Mouse (Mus musculus) neural tube, embryonic 13.5 days (tissue): ENCODE measurements around the gene Gtf2f2. TPM values are rescaled to one million over a fixed set of nuclear protein-coding genes. Genes with fewer than 3 reads are reported as not detected.
A peak's percentile ranks its signal among the peaks of the same experiment; 100 is the strongest.
"Not testable (repeated sequence)": the region's sequence is repeated elsewhere in the genome, so short reads cannot be mapped to it uniquely, and the experiment has no call there.

Experiments
- ATAC-seq: fragments of 200-750 bp; cut with Nextera tagmentation; 2 replicates; pipeline ENCODE4 v1.8.0; 2017; ENCODE audit warnings: low read depth, mild to moderate bottlenecking, moderate TSS enrichment, moderate library complexity
- H3K27ac ChIP-seq: fragments of 300-500 bp; sonication (generic); replicated peaks from 2 replicates; pipeline ENCODE4 v1.5.1; 2015; ENCODE audit warnings: moderate library complexity, mild to moderate bottlenecking, inconsistent platforms
- H3K27me3 ChIP-seq: fragments of 300-500 bp; sonication (generic); 2 replicates; pipeline ENCODE4 v1.6.1; 2015; ENCODE audit warnings: mild to moderate bottlenecking, inconsistent platforms
- H3K36me3 ChIP-seq: fragments of 300-500 bp; sonication (generic); 2 replicates; pipeline ENCODE4 v1.6.1; 2015; ENCODE audit warnings: mild to moderate bottlenecking, inconsistent platforms
- H3K4me1 ChIP-seq: fragments of 300-500 bp; sonication (generic); replicated peaks from 2 replicates; pipeline ENCODE4 v1.6.1; 2015; ENCODE audit warnings: inconsistent platforms
- H3K4me2 ChIP-seq: fragments of 300-500 bp; sonication (generic); 2 replicates; pipeline ENCODE4 v1.6.1; 2015; ENCODE audit warnings: inconsistent platforms, mild to moderate bottlenecking, moderate library complexity
- H3K4me3 ChIP-seq: fragments of 300-500 bp; sonication (generic); 2 replicates; pipeline ENCODE4 v1.5.1; 2015; ENCODE audit warnings: mild to moderate bottlenecking, inconsistent platforms
- H3K9ac ChIP-seq: fragments of 300-500 bp; sonication (generic); 2 replicates; pipeline ENCODE4 v1.6.1; 2015; ENCODE audit warnings: moderate library complexity, mild to moderate bottlenecking, inconsistent platforms
- H3K9me3 ChIP-seq: fragments of 300-500 bp; sonication (generic); 2 replicates; pipeline ENCODE4 v1.6.1; 2016; ENCODE audit warnings: inconsistent platforms
- WGBS: fragments of 180-500 bp; shearing (Covaris S2); methylation state at CpG from one replicate; pipeline ENCODE4 v1.1.7; 2015; 5-methylcytosine and 5-hydroxymethylcytosine counted together
- polyA plus RNA-seq: library from polyadenylated mRNA; unstranded; fragments of >200 nt; fragmentation: Nextera tagmentation; extraction: Ambion mirVana; gene quantifications from 2 replicates; pipeline ENCODE4 v1.2.1, GENCODE M21; 2015

The Gtf2f2 gene
- polyA plus RNA-seq, 1 experiment from 2014 or later: 40.1 TPM

GRCm38 (mm10) chr14:75947674-75948073, 63.0 kb downstream of the Gtf2f2 start:
- Histone ChIP-seq H3K4me1 (peaks cover 4% of the 10 kb centered on the region; the same call in 1 of the 2 replicates), H3K27ac (no peak overlapping the region), H3K4me3 (no peak overlapping the region), H3K27me3 (no peaks in the 10 kb centered on the region), H3K36me3 (no peaks in the 10 kb centered on the region), H3K9me3 (no peaks in the 10 kb centered on the region), H3K9ac (no peak overlapping the region), H3K4me2 (no peak overlapping the region)
- ATAC-seq: no peak
- 58% methylated on average over 3 of the region's 3 CpGs for WGBS

- H3K9me3 ChIP-seq: no peaks in the 10 kb centered on the region
- no peak overlapping the region for H3K27ac ChIP-seq
- no peak for ATAC-seq
- H3K4me2 ChIP-seq: no peak overlapping the region
- no peak overlapping the region for H3K9ac ChIP-seq
- no peaks in the 10 kb centered on the region for H3K36me3 ChIP-seq
- no peaks in the 10 kb centered on the region; the same call in 1 of the 2 replicates for H3K4me1 ChIP-seq
- no peak overlapping the region for H3K4me3 ChIP-seq
- H3K27me3 ChIP-seq: no peaks in the 10 kb centered on the region
- 95% methylated on average over 3 of the region's 3 CpGs for WGBS
These were observed 68.3 kb downstream of the Gtf2f2 start for GRCm38 (mm10) chr14:75942365-75942764.

- no peak for ATAC-seq
- 96% methylated on average over 1 of the region's 1 CpGs for WGBS
These were observed 69.2 kb downstream of the Gtf2f2 start for GRCm38 (mm10) chr14:75941500-75941899.

GRCm38 (mm10) chr14:75937714-75938113, 73.0 kb downstream of the Gtf2f2 start:
- Histone ChIP-seq H3K9ac (no peak overlapping the region), H3K9me3 (no peaks in the 10 kb centered on the region), H3K27me3 (no peaks in the 10 kb centered on the region), H3K4me1 (no peaks in the 10 kb centered on the region), H3K4me2 (no peak overlapping the region), H3K27ac (no peak overlapping the region), H3K36me3 (no peaks in the 10 kb centered on the region), H3K4me3 (no peak overlapping the region)
- 57% methylated on average over 1 of the region's 1 CpGs for WGBS
- no peak for ATAC-seq

More at GRCm38 (mm10) chr14:75941500-75941899, 69.2 kb downstream of the Gtf2f2 start:
- Histone ChIP-seq H3K4me1 (no peaks in the 10 kb centered on the region), H3K36me3 (no peaks in the 10 kb centered on the region), H3K4me3 (no peak overlapping the region), H3K9ac (no peak overlapping the region), H3K27me3 (no peaks in the 10 kb centered on the region), H3K9me3 (no peaks in the 10 kb centered on the region), H3K27ac (no peak overlapping the region), H3K4me2 (no peak overlapping the region)

GRCm38 (mm10) chr14:75934359-75934758, 76.3 kb downstream of the Gtf2f2 start:
- WGBS: 84% methylated on average over 2 of the region's 2 CpGs
- ATAC-seq: no peak
- Histone ChIP-seq H3K4me3 (no peak overlapping the region), H3K36me3 (no peaks in the 10 kb centered on the region), H3K9me3 (no peaks in the 10 kb centered on the region), H3K9ac (no peak overlapping the region), H3K4me1 (no peaks in the 10 kb centered on the region), H3K27me3 (no peaks in the 10 kb centered on the region), H3K4me2 (no peak overlapping the region), H3K27ac (no peak overlapping the region)

DNA sequence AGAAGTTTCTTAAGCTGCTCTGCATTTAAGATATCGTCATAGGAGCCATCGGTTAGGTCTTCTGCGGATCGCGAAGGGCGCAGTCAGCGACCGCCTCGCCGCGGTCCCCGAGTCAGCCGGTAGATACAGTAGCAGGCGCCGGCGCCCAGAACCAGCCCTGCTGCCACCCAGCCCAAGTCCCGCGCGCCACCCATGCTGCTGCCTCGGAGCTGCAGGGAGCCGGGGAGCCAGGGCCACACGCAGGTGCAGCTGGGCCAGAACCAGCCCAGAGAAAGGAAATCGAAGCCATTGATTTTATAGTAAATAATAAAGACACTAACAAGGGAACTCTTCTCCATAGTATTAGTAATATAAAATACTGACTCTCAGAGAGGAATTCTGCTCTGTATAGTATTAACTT, 79.4 kb downstream of the Gtf2f2 start:
- 95% methylated on average over 23 of the region's 23 CpGs for WGBS
- Histone ChIP-seq H3K9ac (no peak overlapping the region), H3K36me3 (no peaks in the 10 kb centered on the region), H3K9me3 (no peaks in the 10 kb centered on the region), H3K27me3 (no peaks in the 10 kb centered on the region), H3K4me1 (no peaks in the 10 kb centered on the region), H3K4me2 (no peak overlapping the region), H3K4me3 (no peak overlapping the region), H3K27ac (no peak overlapping the region)
- no peak for ATAC-seq

- H3K4me3 ChIP-seq, H3K36me3 ChIP-seq, H3K9me3 ChIP-seq, H3K4me2 ChIP-seq, H3K4me1 ChIP-seq, H3K9ac ChIP-seq, ATAC-seq, H3K27me3 ChIP-seq, H3K27ac ChIP-seq: not testable (repeated sequence)
- WGBS: 93% methylated on average over 8 of the region's 8 CpGs
These were observed 81.0 kb downstream of the Gtf2f2 start for GRCm38 (mm10) chr14:75929713-75930112.

DNA sequence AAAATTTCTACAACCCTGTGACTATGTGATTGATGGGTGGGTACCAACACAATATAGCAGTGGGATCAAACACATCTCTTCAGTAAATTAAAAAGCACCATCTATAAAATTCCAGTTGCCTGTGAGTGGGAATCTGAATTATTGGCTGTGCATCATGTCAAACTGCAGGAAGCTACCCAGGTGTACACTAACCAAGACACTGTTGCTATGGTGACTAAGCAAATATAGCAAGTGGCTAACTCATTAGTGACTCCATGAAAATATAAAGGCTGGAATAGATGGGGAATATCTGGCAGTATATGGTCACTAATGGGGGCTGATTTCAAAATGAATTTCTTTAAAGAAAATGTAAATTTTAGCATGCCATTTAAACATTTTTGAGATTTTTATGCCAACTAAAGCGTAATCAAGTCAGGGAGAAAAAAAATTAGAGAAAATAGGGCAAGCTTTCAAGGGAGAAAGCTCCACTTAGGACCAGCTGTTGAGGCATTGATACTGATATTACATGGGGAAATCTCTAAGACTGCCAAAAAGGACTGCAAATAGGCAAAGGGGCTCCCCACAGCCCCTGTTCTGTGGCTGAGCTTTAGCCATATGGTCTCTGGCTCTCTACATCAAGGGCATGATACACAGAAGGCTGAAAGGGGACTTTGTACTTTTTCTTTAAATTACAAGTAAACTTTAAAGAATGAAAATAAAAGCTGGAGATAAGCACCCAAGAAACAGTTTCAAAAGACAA, 87.2 kb downstream of the Gtf2f2 start:
- Histone ChIP-seq H3K9ac (no peak overlapping the region), H3K4me1 (peaks cover 13% of the 10 kb centered on the region), H3K27me3 (no peaks in the 10 kb centered on the region), H3K27ac (peak overlapping the region; percentile 80), H3K36me3 (no peaks in the 10 kb centered on the region), H3K4me2 (no peak overlapping the region), H3K4me3 (no peak overlapping the region), H3K9me3 (no peaks in the 10 kb centered on the region)
- ATAC-seq: peak; percentile 77
- WGBS: 89% methylated on average over 1 of the region's 1 CpGs

- H3K4me3 ChIP-seq: no peak overlapping the region
- H3K36me3 ChIP-seq: 0 out of 2 replicates have a peak, but pooled peaks cover 6% of the 10 kb centered on the region
- no peaks in the 10 kb centered on the region for H3K4me1 ChIP-seq
- no peak overlapping the region for H3K9ac ChIP-seq
- 95% methylated on average over 2 of the region's 2 CpGs for WGBS
- H3K27me3 ChIP-seq: no peaks in the 10 kb centered on the region
- ATAC-seq: no peak
- no peak overlapping the region for H3K27ac ChIP-seq
- H3K9me3 ChIP-seq: no peaks in the 10 kb centered on the region
- no peak overlapping the region for H3K4me2 ChIP-seq
These were observed 98.0 kb downstream of the Gtf2f2 start for GRCm38 (mm10) chr14:75912665-75913064.

DNA sequence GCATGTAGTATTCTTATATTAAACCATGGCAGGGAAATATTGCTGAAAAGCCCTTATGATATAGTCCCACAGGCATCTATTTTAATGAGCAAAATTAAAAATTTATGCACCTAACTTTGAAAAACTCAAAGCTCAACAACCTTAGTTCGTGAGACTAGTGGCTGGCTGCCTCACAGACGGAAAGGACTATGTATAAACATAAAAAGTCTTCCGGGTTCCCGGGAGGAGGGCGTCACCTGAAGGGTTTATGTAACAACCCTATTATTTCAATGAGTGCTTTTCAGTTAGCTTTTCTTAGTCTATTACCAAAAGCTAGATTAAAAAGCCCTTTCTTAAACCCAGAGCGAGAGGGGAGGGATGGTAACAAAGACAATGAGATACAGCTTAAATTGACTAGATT, 98.7 kb downstream of the Gtf2f2 start:
- H3K4me2 ChIP-seq: no peak overlapping the region
- no peak overlapping the region for H3K9ac ChIP-seq
- H3K9me3 ChIP-seq: no peaks in the 10 kb centered on the region
- H3K27me3 ChIP-seq: no peaks in the 10 kb centered on the region
- no peak overlapping the region for H3K4me3 ChIP-seq
- no peak overlapping the region for H3K27ac ChIP-seq
- H3K4me1 ChIP-seq: no peaks in the 10 kb centered on the region
- 0 out of 2 replicates have a peak, but pooled peaks cover 6% of the 10 kb centered on the region for H3K36me3 ChIP-seq
- no peak for ATAC-seq
- 80% methylated on average over 6 of the region's 6 CpGs for WGBS

DNA sequence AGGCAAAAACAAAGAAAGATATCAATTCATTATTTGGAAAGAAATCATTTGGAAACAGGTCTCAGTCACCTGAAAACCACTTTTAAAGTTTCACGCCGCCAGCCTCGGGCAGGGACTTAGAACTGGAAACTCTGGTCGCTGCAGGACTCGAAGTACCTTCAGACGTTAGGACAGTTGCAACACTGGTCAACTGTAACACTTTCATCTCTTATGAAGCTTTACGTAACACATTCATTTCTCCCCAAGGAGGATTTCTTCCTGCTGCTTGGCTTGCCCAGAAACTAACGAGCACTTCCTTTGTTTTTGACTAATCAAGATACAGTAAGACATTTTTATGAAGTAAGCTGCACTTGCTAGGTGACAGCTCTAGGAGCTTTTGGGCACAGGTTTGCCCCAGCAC, 103.7 kb downstream of the Gtf2f2 start:
- Histone ChIP-seq H3K36me3 (peaks cover 23% of the 10 kb centered on the region), H3K4me2 (no peak overlapping the region), H3K9ac (no peak overlapping the region), H3K27ac (no peak overlapping the region), H3K9me3 (no peaks in the 10 kb centered on the region), H3K4me3 (no peak overlapping the region), H3K27me3 (no peaks in the 10 kb centered on the region), H3K4me1 (no peaks in the 10 kb centered on the region)
- no peak for ATAC-seq
- WGBS: 91% methylated on average over 8 of the region's 8 CpGs

- Histone ChIP-seq H3K4me3 (no peak overlapping the region), H3K9ac (no peak overlapping the region), H3K4me1 (peaks cover 12% of the 10 kb centered on the region), H3K9me3 (no peaks in the 10 kb centered on the region), H3K27ac (no peak overlapping the region), H3K27me3 (no peaks in the 10 kb centered on the region), H3K4me2 (no peak overlapping the region), H3K36me3 (peaks cover 23% of the 10 kb centered on the region)
- no peak for ATAC-seq
- WGBS: 94% methylated on average over 3 of the region's 3 CpGs
These were observed 105.7 kb downstream of the Gtf2f2 start for GRCm38 (mm10) chr14:75904972-75905371.

GRCm38 (mm10) chr14:75903131-75903530, 107.5 kb downstream of the Gtf2f2 start:
- Histone ChIP-seq H3K36me3 (peaks cover 23% of the 10 kb centered on the region), H3K4me3 (no peak overlapping the region), H3K4me2 (no peak overlapping the region), H3K9me3 (no peaks in the 10 kb centered on the region), H3K4me1 (peaks cover 12% of the 10 kb centered on the region), H3K27ac (no peak overlapping the region), H3K27me3 (no peaks in the 10 kb centered on the region), H3K9ac (no peak overlapping the region)
- WGBS: 89% methylated on average over 3 of the region's 3 CpGs
- ATAC-seq: no peak
